37 mouse cellular contexts compared by ENCODE assay signal in the genomic region with DNA sequence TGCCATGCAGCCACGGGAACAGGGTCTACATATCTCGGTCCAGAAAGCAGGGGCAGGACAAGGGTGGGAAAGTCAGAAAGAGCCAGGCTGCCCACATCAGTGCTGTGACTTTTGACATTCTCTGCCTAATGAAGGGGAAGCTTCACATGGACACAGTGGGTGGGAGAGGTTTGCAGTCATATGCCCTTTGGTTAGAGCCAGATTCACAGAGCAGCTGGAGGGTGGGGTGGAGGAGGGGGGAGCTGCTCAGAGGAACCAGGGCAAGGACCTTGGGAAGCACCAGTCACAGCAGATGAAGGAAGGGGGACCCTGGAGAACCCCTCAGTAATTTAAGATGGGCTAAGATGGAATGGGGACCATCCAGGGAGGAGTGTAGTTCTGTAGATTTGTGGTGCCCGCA. TPM values are rescaled to one million over a fixed set of nuclear protein-coding genes. Genes with fewer than 3 reads are reported as not detected.
"Had no signal": no experiment of that assay in that cellular context is flagged by ENCODE, and none has a peak within 500 bp of the region (broad histone marks: within the 10 kb centered on the region; RNA-seq: fewer than 3 reads in every experiment).

No protein-coding gene starts in this region.

- H3K4me2 ChIP-seq: heart, embryonic 11.5 days; heart, embryonic 13.5 days; heart, embryonic 15.5 days; hindbrain, embryonic 15.5 days; intestine, embryonic 15.5 days; limb, embryonic 13.5 days; limb, embryonic 15.5 days; liver, embryonic 12.5 days had no signal

- H3K36me3 ChIP-seq: heart, embryonic 13.5 days; heart, embryonic 15.5 days; hindbrain, embryonic 15.5 days; intestine, embryonic 15.5 days; limb, embryonic 13.5 days; limb, embryonic 15.5 days; liver, embryonic 12.5 days had no signal

- ATAC-seq: forebrain, embryonic 16.5 days; inflammation-experienced regulatory T-cells, adult 6 months; intestine, embryonic 15.5 days; intestine, postnatal 0 days; liver, embryonic 12.5 days had no signal

- H3K27ac ChIP-seq: heart, adult 2 months; heart, embryonic 13.5 days; heart, embryonic 15.5 days; hindbrain, embryonic 15.5 days; intestine, embryonic 15.5 days; left cerebral cortex, adult 2 months; limb, embryonic 13.5 days; limb, embryonic 15.5 days; liver, embryonic 12.5 days; liver, embryonic 14.5 days had no signal

- H3K9ac ChIP-seq: heart, embryonic 13.5 days; heart, embryonic 15.5 days; hindbrain, embryonic 15.5 days; intestine, embryonic 15.5 days; limb, embryonic 13.5 days; limb, embryonic 15.5 days; liver, embryonic 12.5 days; liver, embryonic 14.5 days had no signal

- H3K27me3 ChIP-seq: heart, embryonic 13.5 days; heart, embryonic 15.5 days; hindbrain, embryonic 15.5 days; intestine, embryonic 15.5 days; limb, embryonic 13.5 days; limb, embryonic 15.5 days had no signal

- H3K4me3 ChIP-seq: heart, adult 2 months; heart, embryonic 13.5 days; heart, embryonic 15.5 days; hindbrain, embryonic 15.5 days; intestine, embryonic 15.5 days; left cerebral cortex, adult 2 months; limb, embryonic 13.5 days; limb, embryonic 15.5 days; liver, embryonic 12.5 days had no signal

- H3K4me1 ChIP-seq: liver, embryonic 12.5 days had no signal

- H3K9me3 ChIP-seq: heart, embryonic 13.5 days; heart, embryonic 15.5 days; hindbrain, embryonic 15.5 days; intestine, embryonic 15.5 days; limb, embryonic 13.5 days; limb, embryonic 15.5 days; liver, embryonic 12.5 days had no signal

- DNase-seq: gastrocnemius, postnatal 14 days; heart, adult 2 months; heart, postnatal 14 days; heart, postnatal 4 days; kidney, adult 18-20 months; kidney, adult 8-10 months; kidney, postnatal 10 days; kidney, postnatal 4 days; layer of hippocampus, adult 9-11 months; layer of hippocampus, postnatal 36 days had no signal

RNA-seq across cellular contexts. Expression of gene Stpg4, which starts 41.7 kb away (rescaled TPM):
- total RNA-seq: gastrocnemius, adult 8-10 months; gastrocnemius, postnatal 14 days; gastrocnemius, postnatal 4 days; granulocyte monocyte progenitor cell, adult 5-6 weeks; heart, adult 2 months; heart, postnatal 14 days; heart, postnatal 4 days; layer of hippocampus, adult 18-20 months; layer of hippocampus, adult 8-10 months; layer of hippocampus, postnatal 14 days; layer of hippocampus, postnatal 36 days; left cerebral cortex, adult 2 months; left cerebral cortex, postnatal 14 days; left cerebral cortex, postnatal 36 days; liver, adult 2 months had no signal
- polyA plus RNA-seq: forebrain, embryonic 16.5 days; frontal cortex, adult 2 months; heart, embryonic 11.5 days; heart, embryonic 15.5 days; heart, postnatal 0 days; hindbrain, embryonic 11.5 days; hindbrain, embryonic 15.5 days; intestine, embryonic 15.5 days; intestine, postnatal 0 days; kidney, embryonic 14.5 days; limb, embryonic 13.5 days; limb, embryonic 15.5 days; liver, adult 2 months; liver, embryonic 12.5 days; liver, embryonic 14.5 days; liver, embryonic 16.5 days had no signal
